Mouse (Mus musculus) left cerebral cortex, adult 9 months (tissue): ENCODE measurements at regions not wholly inside any gene's neighbourhood (a gene's known extent, or its start where the extent isn't known, plus 50 kb on each side); places are given as distances from the start of the nearest gene placed in this dataset.

ENCODE experiments used
- DNase-seq, 2 experiments: peaks; one replicate each; pipeline ENCODE4 v3.0.0; 2022; ENCODE audit warnings: low spot score in 2 of 2

GRCm38 (mm10) chrX:158808526-158809144 is 401.5 kb upstream of the Rps6ka3 start:
- DNase-seq, result no peak

GRCm38 (mm10) chrX:158813811-158814210 is 396.3 kb upstream of the Rps6ka3 start:
- no peak for DNase-seq

GRCm38 (mm10) chrX:158837546-158837945 is 372.6 kb upstream of the Rps6ka3 start:
- DNase-seq, result no peak

GRCm38 (mm10) chrX:158852308-158852707 is 357.8 kb upstream of the Rps6ka3 start:
- peak; percentile 69 to 77 for DNase-seq
